In the genomic region with DNA sequence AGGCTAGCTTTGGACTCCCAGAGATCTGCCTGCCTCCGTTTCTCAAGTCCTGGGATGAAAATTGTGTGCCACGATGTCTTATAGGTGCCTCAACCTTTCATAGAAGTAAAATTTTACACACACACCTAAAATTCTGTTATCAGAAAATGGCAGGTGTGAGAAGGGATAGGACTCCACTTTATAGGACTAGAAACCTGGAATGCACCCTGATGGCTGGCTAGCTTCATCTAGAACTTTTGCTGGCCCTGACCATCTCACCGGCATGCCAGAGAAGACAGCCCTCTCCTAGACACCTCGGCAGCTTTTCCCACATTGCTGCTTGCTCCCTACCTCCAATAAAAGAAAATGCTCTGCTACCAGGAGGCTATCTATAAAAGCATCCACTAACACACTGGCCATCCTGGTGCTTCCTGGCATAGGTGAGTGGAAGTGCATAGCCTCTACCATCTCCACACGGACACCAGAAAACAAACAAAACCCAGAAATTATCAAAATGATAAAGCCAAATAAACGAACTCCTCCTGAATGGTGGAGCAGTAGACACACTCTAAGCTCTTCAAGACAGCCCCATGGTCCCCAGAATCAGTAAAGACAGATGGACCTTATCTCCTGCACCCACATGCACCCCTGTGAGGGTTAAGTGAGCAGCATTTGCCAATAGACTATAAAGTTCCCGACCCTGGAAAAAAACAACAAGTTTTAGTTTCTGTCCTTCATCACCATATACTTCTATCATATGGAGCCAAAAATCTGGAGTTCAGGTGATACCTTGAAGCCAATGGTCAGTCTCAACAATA, we compare ENCODE assay signal across 11 mouse cellular contexts. TPM values are rescaled to one million over a fixed set of nuclear protein-coding genes. Genes with fewer than 3 reads are reported as not detected.
DNase-seq lines count a peak whose midpoint lies in the region; ATAC-seq and TF ChIP-seq lines count a peak whose summit lies in the region.
"Had no signal": no experiment of that assay in that cellular context is flagged by ENCODE, and none has a peak within 500 bp of the region (broad histone marks: within the 10 kb centered on the region; RNA-seq: fewer than 3 reads in every experiment).

No protein-coding gene starts in this region.

- ATAC-seq in heart, embryonic 14.5 days (ENCODE audit: insufficient number of reproducible peaks, insufficient read depth, low FRiP score, low read depth): no peak
- ATAC-seq in neural tube, embryonic 13.5 days (ENCODE audit: low read depth): no peak
- no peak for ATAC-seq in neural tube, embryonic 15.5 days (ENCODE audit: low FRiP score)
- peak; percentile 94 for ATAC-seq in liver, embryonic 11.5 days (replicated peaks; ENCODE audit: low FRiP score)
- no peak for ATAC-seq in stomach, postnatal 0 days (ENCODE audit: low FRiP score, low TSS enrichment)
- ATAC-seq in forebrain, embryonic 14.5 days: no peak

- intact Hi-C loops in heart, postnatal 25 days (cut with DNase I): no loop called here

- no peak overlapping the region for H3K4me3 ChIP-seq in heart, embryonic 14.5 days (ENCODE audit: control insufficient read depth in 1 of 2, insufficient read depth in 1 of 2, low read depth in 1 of 2, low read length in 2 of 2)
- H3K4me3 ChIP-seq in neural tube, embryonic 13.5 days: no peak overlapping the region
- H3K4me3 ChIP-seq in neural tube, embryonic 15.5 days (replicated peaks): no peak overlapping the region
- H3K4me3 ChIP-seq in liver, embryonic 11.5 days (ENCODE audit: low read depth, low read length): no peak overlapping the region
- H3K4me3 ChIP-seq in stomach, postnatal 0 days (ENCODE audit: low read depth, low read length): no peak overlapping the region
- no peak overlapping the region for H3K4me3 ChIP-seq in forebrain, embryonic 14.5 days (ENCODE audit: low read depth, low read length)

- no peak overlapping the region for H3K9ac ChIP-seq in heart, embryonic 14.5 days (ENCODE audit: low read length)
- H3K9ac ChIP-seq in neural tube, embryonic 13.5 days: no peak overlapping the region
- H3K9ac ChIP-seq in neural tube, embryonic 15.5 days (replicated peaks): no peak overlapping the region
- H3K9ac ChIP-seq in liver, embryonic 11.5 days (ENCODE audit: low read depth, low read length): peak overlapping the region; percentile 52
- H3K9ac ChIP-seq in stomach, postnatal 0 days (ENCODE audit: low read length): no peak overlapping the region
- no peak overlapping the region for H3K9ac ChIP-seq in forebrain, embryonic 14.5 days (ENCODE audit: low read length)

- no peak for TF ChIP-seq CTCF in stomach, postnatal 0 days (IDR thresholded peaks at IDR 0.05; ENCODE audit: low read depth)

- H3K9me3 ChIP-seq in heart, embryonic 14.5 days (ENCODE audit: control insufficient read depth, low read length): no peaks in the 10 kb centered on the region
- no peaks in the 10 kb centered on the region for H3K9me3 ChIP-seq in neural tube, embryonic 13.5 days
- no peaks in the 10 kb centered on the region for H3K9me3 ChIP-seq in neural tube, embryonic 15.5 days (replicated peaks)
- H3K9me3 ChIP-seq in liver, embryonic 11.5 days (ENCODE audit: control insufficient read depth, low read length): no peaks in the 10 kb centered on the region
- H3K9me3 ChIP-seq in stomach, postnatal 0 days (ENCODE audit: control insufficient read depth, low read length): no peaks in the 10 kb centered on the region
- no peaks in the 10 kb centered on the region for H3K9me3 ChIP-seq in forebrain, embryonic 14.5 days (replicated peaks; ENCODE audit: control insufficient read depth, low read length)

- no peak for DNase-seq in heart, postnatal 25 days (ENCODE audit: low spot score)
- no peak for DNase-seq in liver, embryonic 11.5 days (ENCODE audit: low spot score)
- DNase-seq in stomach, postnatal 0 days (ENCODE audit: low spot score): no peak
- DNase-seq in forebrain, embryonic 14.5 days (ENCODE audit: low spot score): no peak
- DNase-seq in B cell, adult 2 months: no peak
- DNase-seq: cerebellum, adult 11 months had no signal

- H3K4me1 ChIP-seq in heart, embryonic 14.5 days (ENCODE audit: control insufficient read depth in 2 of 2, insufficient read depth in 2 of 2, low read length in 2 of 2): no peaks in the 10 kb centered on the region
- H3K4me1 ChIP-seq in neural tube, embryonic 13.5 days (replicated peaks): no peaks in the 10 kb centered on the region
- no peaks in the 10 kb centered on the region for H3K4me1 ChIP-seq in neural tube, embryonic 15.5 days
- peaks cover 16% of the 10 kb centered on the region for H3K4me1 ChIP-seq in liver, embryonic 11.5 days (replicated peaks; ENCODE audit: control insufficient read depth, insufficient read depth, low read length)
- no peaks in the 10 kb centered on the region for H3K4me1 ChIP-seq in stomach, postnatal 0 days (replicated peaks; ENCODE audit: control insufficient read depth, insufficient read depth)
- no peaks in the 10 kb centered on the region for H3K4me1 ChIP-seq in forebrain, embryonic 14.5 days (ENCODE audit: control insufficient read depth, insufficient read depth, low read length)

- WGBS in heart, embryonic 14.5 days: 65% methylated on average over 7 of the region's 7 CpGs
- WGBS in neural tube, embryonic 13.5 days: 84% methylated on average over 7 of the region's 7 CpGs
- 84% methylated on average over 7 of the region's 7 CpGs for WGBS in neural tube, embryonic 15.5 days
- 43% methylated on average over 7 of the region's 7 CpGs for WGBS in liver, embryonic 11.5 days
- 77% methylated on average over 7 of the region's 7 CpGs for WGBS in stomach, postnatal 0 days
- 87% methylated on average over 7 of the region's 7 CpGs for WGBS in forebrain, embryonic 14.5 days

- no peaks in the 10 kb centered on the region for H3K27me3 ChIP-seq in heart, embryonic 14.5 days (ENCODE audit: control insufficient read depth, insufficient read depth, low read length)
- H3K27me3 ChIP-seq in neural tube, embryonic 13.5 days: no peaks in the 10 kb centered on the region
- no peaks in the 10 kb centered on the region for H3K27me3 ChIP-seq in neural tube, embryonic 15.5 days (replicated peaks)
- H3K27me3 ChIP-seq in liver, embryonic 11.5 days (replicated peaks; ENCODE audit: control insufficient read depth, insufficient read depth, low read length): no peaks in the 10 kb centered on the region
- H3K27me3 ChIP-seq in stomach, postnatal 0 days (ENCODE audit: control insufficient read depth, insufficient read depth, low read length): no peaks in the 10 kb centered on the region
- no peaks in the 10 kb centered on the region for H3K27me3 ChIP-seq in forebrain, embryonic 14.5 days (replicated peaks; ENCODE audit: control insufficient read depth, insufficient read depth, low read length)

- no peak for TF ChIP-seq EP300 in stomach, postnatal 0 days (optimal IDR thresholded peaks at IDR 0.05)

- H3K27ac ChIP-seq in heart, embryonic 14.5 days (replicated peaks in 1 of 2; ENCODE audit: control insufficient read depth in 1 of 2, insufficient read depth in 1 of 2, low read depth in 2 of 2, low read length in 2 of 2): peak overlapping the region; percentile 67 to 83
- 0 out of 2 replicates have a peak overlapping the region, but pooled peaks have one; percentile 9 for H3K27ac ChIP-seq in neural tube, embryonic 13.5 days (replicated peaks)
- H3K27ac ChIP-seq in neural tube, embryonic 15.5 days (replicated peaks): no peak overlapping the region
- H3K27ac ChIP-seq in liver, embryonic 11.5 days (ENCODE audit: low read depth, low read length): peak overlapping the region; percentile 75
- peak overlapping the region; percentile 69 for H3K27ac ChIP-seq in stomach, postnatal 0 days (replicated peaks)
- no peak overlapping the region for H3K27ac ChIP-seq in forebrain, embryonic 14.5 days (ENCODE audit: low read depth, low read length)

- H3K36me3 ChIP-seq in heart, embryonic 14.5 days (ENCODE audit: control insufficient read depth, insufficient read depth, low read length): no peaks in the 10 kb centered on the region
- no peaks in the 10 kb centered on the region for H3K36me3 ChIP-seq in neural tube, embryonic 13.5 days
- H3K36me3 ChIP-seq in neural tube, embryonic 15.5 days: no peaks in the 10 kb centered on the region
- H3K36me3 ChIP-seq in liver, embryonic 11.5 days (ENCODE audit: control insufficient read depth, insufficient read depth, low read length): no peaks in the 10 kb centered on the region
- no peaks in the 10 kb centered on the region for H3K36me3 ChIP-seq in stomach, postnatal 0 days (ENCODE audit: control insufficient read depth, insufficient read depth, low read length)
- no peaks in the 10 kb centered on the region for H3K36me3 ChIP-seq in forebrain, embryonic 14.5 days (ENCODE audit: control insufficient read depth, insufficient read depth, low read length)

- no peak overlapping the region for H3K4me2 ChIP-seq in heart, embryonic 14.5 days (ENCODE audit: low read length)
- no peak overlapping the region for H3K4me2 ChIP-seq in neural tube, embryonic 13.5 days
- no peak overlapping the region for H3K4me2 ChIP-seq in neural tube, embryonic 15.5 days
- peak overlapping the region; percentile 48 for H3K4me2 ChIP-seq in liver, embryonic 11.5 days
- H3K4me2 ChIP-seq in stomach, postnatal 0 days (replicated peaks; ENCODE audit: low read depth): no peak overlapping the region
- H3K4me2 ChIP-seq in forebrain, embryonic 14.5 days (ENCODE audit: low read length): no peak overlapping the region

RNA-seq across cellular contexts. Expression of gene Cdc16, which starts 16.5 kb away (rescaled TPM):
- 110 and 125 TPM in 2 replicates for polyA plus RNA-seq in heart, embryonic 14.5 days (2014; fragmentation: Nextera tagmentation; extraction: Ambion mirVana)
- total RNA-seq in heart, postnatal 25 days (2021): 10 to 100 TPM; 29.0 to 31.6 TPM
- 166 and 175 TPM in 2 replicates for polyA plus RNA-seq in neural tube, embryonic 13.5 days (2015; fragmentation: Nextera tagmentation; extraction: Ambion mirVana)
- polyA plus RNA-seq in neural tube, embryonic 15.5 days (2015; fragmentation: Nextera tagmentation; extraction: Ambion mirVana): 138 and 149 TPM in 2 replicates
- polyA plus RNA-seq in liver, embryonic 11.5 days (2014; fragmentation: Nextera tagmentation; extraction: Ambion mirVana): 128 and 145 TPM in 2 replicates
- polyA plus RNA-seq in stomach, postnatal 0 days (2015; fragmentation: Nextera tagmentation; extraction: Ambion mirVana): 64.4 and 64.7 TPM in 2 replicates
- 207 and 214 TPM in 2 replicates for polyA plus RNA-seq in forebrain, embryonic 14.5 days (2014; fragmentation: Nextera tagmentation; extraction: Ambion mirVana)

RNA-seq across cellular contexts. Expression of gene Cfap97d2, which starts 35.3 kb away (rescaled TPM):
- polyA plus RNA-seq in heart, embryonic 14.5 days (2014; fragmentation: Nextera tagmentation; extraction: Ambion mirVana): not detected in 2 replicates
- not detected for total RNA-seq in heart, postnatal 25 days (2021)
- polyA plus RNA-seq in neural tube, embryonic 13.5 days (2015; fragmentation: Nextera tagmentation; extraction: Ambion mirVana): 1.3 and 1.8 TPM in 2 replicates
- polyA plus RNA-seq in neural tube, embryonic 15.5 days (2015; fragmentation: Nextera tagmentation; extraction: Ambion mirVana): 0.83 and 1.4 TPM in 2 replicates
- polyA plus RNA-seq in liver, embryonic 11.5 days (2014; fragmentation: Nextera tagmentation; extraction: Ambion mirVana): 0.19 TPM in 1 of 2 replicates, not detected in the other
- 0.13 and 0.17 TPM in 2 replicates for polyA plus RNA-seq in stomach, postnatal 0 days (2015; fragmentation: Nextera tagmentation; extraction: Ambion mirVana)
- 1.1 TPM in 2 replicates for polyA plus RNA-seq in forebrain, embryonic 14.5 days (2014; fragmentation: Nextera tagmentation; extraction: Ambion mirVana)
- total RNA-seq: gastrocnemius, adult 8-10 months had no signal
- polyA plus RNA-seq: limb, embryonic 11.5 days had no signal

RNA-seq across cellular contexts. Expression of gene Upf3a, which starts 44.4 kb away (rescaled TPM):
- 24.2 and 24.9 TPM in 2 replicates for polyA plus RNA-seq in heart, embryonic 14.5 days (2014; fragmentation: Nextera tagmentation; extraction: Ambion mirVana)
- total RNA-seq in heart, postnatal 25 days (2021): 10 to 100 TPM in 1 of 2 experiments, 1 to 10 TPM in 1; 8.6 to 10.4 TPM
- 42.4 and 46.2 TPM in 2 replicates for polyA plus RNA-seq in neural tube, embryonic 13.5 days (2015; fragmentation: Nextera tagmentation; extraction: Ambion mirVana)
- 41.7 and 42.5 TPM in 2 replicates for polyA plus RNA-seq in neural tube, embryonic 15.5 days (2015; fragmentation: Nextera tagmentation; extraction: Ambion mirVana)
- 31.7 and 32.3 TPM in 2 replicates for polyA plus RNA-seq in liver, embryonic 11.5 days (2014; fragmentation: Nextera tagmentation; extraction: Ambion mirVana)
- polyA plus RNA-seq in stomach, postnatal 0 days (2015; fragmentation: Nextera tagmentation; extraction: Ambion mirVana): 27.2 and 28.0 TPM in 2 replicates
- polyA plus RNA-seq in forebrain, embryonic 14.5 days (2014; fragmentation: Nextera tagmentation; extraction: Ambion mirVana): 33.7 and 35.2 TPM in 2 replicates

Comparison
In these comparisons a context has a peak if more than half of its experiments do, and no peak if none do; other contexts are left out.
1. H3K27ac ChIP-seq: peak in heart, embryonic 14.5 days (2 of 2), neural tube, embryonic 13.5 days (single experiment), liver, embryonic 11.5 days (single experiment) and stomach, postnatal 0 days (single experiment); none in neural tube, embryonic 15.5 days (single experiment) and forebrain, embryonic 14.5 days (single experiment).